Mouse (Mus musculus): ENCODE results near the gene Pcgf5. TPM values are rescaled to one million over a fixed set of nuclear protein-coding genes. Genes with fewer than 3 reads are reported as not detected.

Gene Pcgf5
- 5.1 and 7.7 TPM in 2 replicates for polyA plus RNA-seq (2012; rRNA removed)
- 16.7 TPM in 2 replicates for polyA plus RNA-seq (2014; fragmentation: Nextera tagmentation; extraction: Ambion mirVana)

GRCm38 (mm10) chr19:36348161-36348800, at the start of gene Pcgf5:
Pcgf5 (plus strand) TSS chr19:36348309.
- TF ChIP-seq EP300 (IDR thresholded peaks at IDR 0.05; ENCODE audit: low read depth) = no peak
- TF ChIP-seq CTCF (IDR thresholded peaks at IDR 0.05; ENCODE audit: low read depth) = no peak
- Histone ChIP-seq H3K9ac (replicated peaks) (peak within 1 kb of the TSS; percentile 9; the same call in 1 of the 2 replicates), H3K27ac (no peak within 1 kb of the TSS), H3K27me3 (ENCODE audit: control insufficient read depth, insufficient read depth, low read length) (peaks cover 43% of the 10 kb centered on the region), H3K9me3 (ENCODE audit: control insufficient read depth, low read length) (no peaks in the 10 kb centered on the region), H3K36me3 (replicated peaks; ENCODE audit: control insufficient read depth, insufficient read depth, low read depth) (no peaks in the 10 kb centered on the region), H3K4me1 (replicated peaks; ENCODE audit: control insufficient read depth in 2 of 2, insufficient read depth in 2 of 2, low read length in 1 of 2) (no peaks in the 10 kb centered on the region), H3K4me3 (ENCODE audit: insufficient read depth in 1 of 2, low read depth in 2 of 2, low read length in 2 of 2) (peak within 1 kb of the TSS; percentile 47 to 57), H3K4me2 (ENCODE audit: low read depth) (peak within 1 kb of the TSS; percentile 80)
- DNase-seq (ENCODE audit: low read depth in 3 of 3, low spot score in 3 of 3) = no peak
- peak; percentile 61 for ATAC-seq (ENCODE audit: insufficient read depth)
- WGBS (ENCODE audit: insufficient replicate concordance) = under 1% methylated on average over 92 of the region's 92 CpGs

DNA sequence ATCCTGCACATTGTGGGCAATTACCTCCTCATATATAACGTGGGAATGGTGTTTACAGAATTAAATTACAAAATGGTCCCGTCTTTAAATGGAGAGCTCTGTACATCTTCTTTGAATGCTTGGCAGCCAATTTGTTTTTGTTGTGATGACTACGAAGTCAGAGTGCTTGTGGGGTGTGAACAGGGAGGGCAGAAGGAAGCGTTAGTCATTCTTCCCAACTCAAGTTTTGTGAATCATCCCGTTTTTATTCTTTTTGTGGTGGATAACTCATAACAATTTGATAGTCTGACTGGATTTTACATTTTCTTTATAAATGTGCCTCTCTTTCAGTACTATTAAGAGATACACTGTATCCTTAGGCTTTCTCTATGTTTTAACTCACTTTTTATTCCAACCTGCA, 42.6 kb upstream of the Pcgf5 start:
- ATAC-seq (ENCODE audit: insufficient read depth) = no peak
- no peak overlapping the region for H3K9ac ChIP-seq (replicated peaks)
- H3K4me2 ChIP-seq (ENCODE audit: low read depth) = no peak overlapping the region
- no peaks in the 10 kb centered on the region for H3K36me3 ChIP-seq (replicated peaks; ENCODE audit: control insufficient read depth, insufficient read depth, low read depth)
- TF ChIP-seq EP300 (IDR thresholded peaks at IDR 0.05; ENCODE audit: low read depth) = no peak
- no peak for TF ChIP-seq CTCF (IDR thresholded peaks at IDR 0.05; ENCODE audit: low read depth)
- no peak overlapping the region for H3K4me3 ChIP-seq (ENCODE audit: insufficient read depth in 1 of 2, low read depth in 2 of 2, low read length in 2 of 2)
- H3K27ac ChIP-seq = no peak overlapping the region
- H3K9me3 ChIP-seq (ENCODE audit: control insufficient read depth, low read length) = no peaks in the 10 kb centered on the region
- H3K27me3 ChIP-seq (ENCODE audit: control insufficient read depth, insufficient read depth, low read length) = no peaks in the 10 kb centered on the region
- H3K4me1 ChIP-seq (replicated peaks; ENCODE audit: control insufficient read depth in 2 of 2, insufficient read depth in 2 of 2, low read length in 1 of 2) = no peaks in the 10 kb centered on the region
- DNase-seq (ENCODE audit: low read depth in 3 of 3, low spot score in 3 of 3) = no peak
- 51% methylated on average over 5 of the region's 5 CpGs for WGBS (ENCODE audit: insufficient replicate concordance)

- no peak overlapping the region for H3K4me3 ChIP-seq (ENCODE audit: insufficient read depth in 1 of 2, low read depth in 2 of 2, low read length in 2 of 2)
- ATAC-seq (ENCODE audit: insufficient read depth) (no peak), DNase-seq (ENCODE audit: low read depth in 3 of 3, low spot score in 3 of 3) (no peak)
- H3K4me1 ChIP-seq (replicated peaks; ENCODE audit: control insufficient read depth in 2 of 2, insufficient read depth in 2 of 2, low read length in 1 of 2) = no peaks in the 10 kb centered on the region; a peak in 1 of 4 replicates
- no peak overlapping the region for H3K27ac ChIP-seq
- no peak overlapping the region for H3K4me2 ChIP-seq (ENCODE audit: low read depth)
- TF ChIP-seq CTCF (IDR thresholded peaks at IDR 0.05; ENCODE audit: low read depth) = no peak
- no peak for TF ChIP-seq EP300 (IDR thresholded peaks at IDR 0.05; ENCODE audit: low read depth)
- WGBS (ENCODE audit: insufficient replicate concordance) = 36% methylated on average over 5 of the region's 5 CpGs
- no peaks in the 10 kb centered on the region for H3K9me3 ChIP-seq (ENCODE audit: control insufficient read depth, low read length)
- no peaks in the 10 kb centered on the region for H3K36me3 ChIP-seq (replicated peaks; ENCODE audit: control insufficient read depth, insufficient read depth, low read depth)
- H3K9ac ChIP-seq (replicated peaks) = no peak overlapping the region
- H3K27me3 ChIP-seq (ENCODE audit: control insufficient read depth, insufficient read depth, low read length) = no peaks in the 10 kb centered on the region
These were observed 34.1 kb upstream of the Pcgf5 start for GRCm38 (mm10) chr19:36314010-36314409.

DNA sequence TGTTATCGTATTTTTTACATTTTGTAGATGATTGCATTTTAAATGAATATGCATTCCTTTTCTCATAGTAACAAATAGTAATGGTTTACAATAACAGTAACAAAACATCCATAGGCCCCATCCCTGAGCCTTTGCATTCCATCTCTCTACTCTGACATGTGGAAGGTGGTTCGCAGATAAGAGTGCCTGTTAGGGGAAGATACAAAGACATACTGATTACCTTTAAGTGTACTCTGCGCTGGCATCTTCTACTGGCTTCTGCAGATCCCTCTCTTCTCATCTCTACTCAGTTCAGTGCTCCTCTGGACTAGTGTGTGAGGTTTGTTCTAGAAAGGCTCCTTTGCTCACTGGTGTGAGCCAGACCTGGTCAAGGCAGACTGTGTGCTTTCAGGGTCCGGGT, 28.4 kb upstream of the Pcgf5 start:
- WGBS (ENCODE audit: insufficient replicate concordance) = 41% methylated on average over 4 of the region's 4 CpGs
- no peak overlapping the region for H3K9ac ChIP-seq (replicated peaks)
- H3K36me3 ChIP-seq (replicated peaks; ENCODE audit: control insufficient read depth, insufficient read depth, low read depth) = no peaks in the 10 kb centered on the region
- DNase-seq (ENCODE audit: low read depth in 3 of 3, low spot score in 3 of 3) = peak; percentile 31 to 43 (median 35)
- ATAC-seq (ENCODE audit: insufficient read depth) = peak; percentile 92
- H3K4me2 ChIP-seq (ENCODE audit: low read depth) = no peak overlapping the region; the same call in 1 of the 2 replicates
- no peak overlapping the region for H3K4me3 ChIP-seq (ENCODE audit: insufficient read depth in 1 of 2, low read depth in 2 of 2, low read length in 2 of 2)
- peak; percentile 72 for TF ChIP-seq EP300 (IDR thresholded peaks at IDR 0.05; ENCODE audit: low read depth)
- no peak for TF ChIP-seq CTCF (IDR thresholded peaks at IDR 0.05; ENCODE audit: low read depth)
- H3K9me3 ChIP-seq (ENCODE audit: control insufficient read depth, low read length) = no peaks in the 10 kb centered on the region
- H3K27me3 ChIP-seq (ENCODE audit: control insufficient read depth, insufficient read depth, low read length) = no peaks in the 10 kb centered on the region
- no peak overlapping the region for H3K27ac ChIP-seq
- H3K4me1 ChIP-seq (replicated peaks; ENCODE audit: control insufficient read depth in 2 of 2, insufficient read depth in 2 of 2, low read length in 1 of 2) = peaks cover 2 to 18% of the 10 kb centered on the region in 2 experiments; a peak in 3 of 4 replicates

DNA sequence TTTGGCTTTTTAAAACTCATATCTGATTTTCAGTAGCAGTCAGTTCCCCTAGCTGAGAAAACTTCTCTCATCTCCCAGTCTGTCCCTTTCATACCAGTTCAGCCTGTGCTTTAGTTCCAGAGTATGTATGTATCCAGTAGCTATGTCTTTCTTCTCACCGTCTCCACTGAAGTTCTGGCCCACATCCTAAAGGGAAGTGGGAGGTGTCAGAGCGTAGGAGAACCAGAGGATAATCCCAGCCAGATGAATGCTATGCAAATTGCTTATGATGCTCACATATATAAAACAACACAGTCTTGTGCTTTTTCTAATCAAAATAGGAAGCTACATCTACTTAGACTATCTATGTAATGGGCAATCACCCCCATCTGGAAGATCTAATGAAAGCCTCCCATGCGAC, 27.0 kb upstream of the Pcgf5 start:
- DNase-seq (ENCODE audit: low read depth in 3 of 3, low spot score in 3 of 3) = no peak
- WGBS (ENCODE audit: insufficient replicate concordance) = 77% methylated on average over 3 of the region's 3 CpGs
- no peak for ATAC-seq (ENCODE audit: insufficient read depth)
- Histone ChIP-seq H3K4me3 (ENCODE audit: insufficient read depth in 1 of 2, low read depth in 2 of 2, low read length in 2 of 2) (no peak overlapping the region), H3K27me3 (ENCODE audit: control insufficient read depth, insufficient read depth, low read length) (no peaks in the 10 kb centered on the region), H3K36me3 (replicated peaks; ENCODE audit: control insufficient read depth, insufficient read depth, low read depth) (no peaks in the 10 kb centered on the region), H3K9me3 (ENCODE audit: control insufficient read depth, low read length) (no peaks in the 10 kb centered on the region), H3K9ac (replicated peaks) (no peak overlapping the region), H3K27ac (no peak overlapping the region), H3K4me2 (ENCODE audit: low read depth) (no peak overlapping the region), H3K4me1 (replicated peaks; ENCODE audit: control insufficient read depth in 2 of 2, insufficient read depth in 2 of 2, low read length in 1 of 2) (peaks cover 2 to 18% of the 10 kb centered on the region in 2 experiments; a peak in 3 of 4 replicates)
- TF ChIP-seq CTCF (IDR thresholded peaks at IDR 0.05; ENCODE audit: low read depth) (no peak), EP300 (IDR thresholded peaks at IDR 0.05; ENCODE audit: low read depth) (no peak)
